Mouse (Mus musculus) intestine, postnatal 0 days (tissue): Measurements from ENCODE around the gene Ms4a15. TPM values are rescaled to one million over a fixed set of nuclear protein-coding genes. Genes with fewer than 3 reads are reported as not detected.
A peak's percentile ranks its signal among the peaks of the same experiment; 100 is the strongest.

Experiments
- ATAC-seq: fragments of 200-750 bp; cut with Nextera tagmentation; 2 replicates; pipeline ENCODE4 v1.8.0; 2017; ENCODE audit warnings: mild to moderate bottlenecking, moderate TSS enrichment, moderate library complexity
- H3K27ac ChIP-seq: fragments of 300-500 bp; sonication (generic); 2 replicates; pipeline ENCODE4 v1.5.1; 2014; ENCODE audit warnings: mild to moderate bottlenecking, low read depth, low read length, moderate library complexity
- H3K27me3 ChIP-seq: fragments of 300-500 bp; sonication (generic); replicated peaks from 2 replicates; pipeline ENCODE4 v1.6.1; 2014; ENCODE audit warnings: low read length, mixed read lengths; ENCODE audit not compliant: control insufficient read depth, insufficient read depth
- H3K36me3 ChIP-seq: fragments of 300-500 bp; sonication (generic); 2 replicates; pipeline ENCODE4 v1.6.1; 2014; ENCODE audit warnings: mild to moderate bottlenecking, moderate library complexity; ENCODE audit not compliant: control insufficient read depth, insufficient read depth
- H3K4me1 ChIP-seq: fragments of 300-500 bp; sonication (generic); replicated peaks from 2 replicates; pipeline ENCODE4 v1.6.1; 2014; ENCODE audit warnings: antibody characterized with exemption, low read length, mixed read lengths; ENCODE audit not compliant: control insufficient read depth, insufficient read depth
- H3K4me2 ChIP-seq: fragments of 300-500 bp; sonication (generic); replicated peaks from 2 replicates; pipeline ENCODE4 v1.6.1; 2014; ENCODE audit warnings: low read depth, mild to moderate bottlenecking, moderate library complexity
- H3K4me3 ChIP-seq: fragments of 300-500 bp; sonication (generic); 2 replicates; pipeline ENCODE4 v1.5.1; 2014; ENCODE audit warnings: low read depth, low read length
- H3K9ac ChIP-seq: fragments of 300-500 bp; sonication (generic); 2 replicates; pipeline ENCODE4 v1.6.1; 2014; ENCODE audit warnings: mild to moderate bottlenecking, low read depth, low read length
- H3K9me3 ChIP-seq: fragments of 300-500 bp; sonication (generic); 2 replicates; pipeline ENCODE4 v1.6.1; 2016; ENCODE audit warnings: mixed run types; ENCODE audit not compliant: control insufficient read depth
- CTCF ChIP-seq: sonication (generic); IDR thresholded peaks from 2 replicates; pipeline ENCODE4 v1.5.1; 2016; ENCODE audit warnings: low read depth, mild to moderate bottlenecking, control low read depth, antibody characterized with exemption, moderate library complexity
- WGBS: fragments of 180-500 bp; shearing (Covaris S2); extraction: QIAGEN DNeasy Blood & Tissue Kit; methylation state at CpG from one replicate; pipeline ENCODE4 v1.1.7; 2014; 5-methylcytosine and 5-hydroxymethylcytosine counted together
- polyA plus RNA-seq: library from polyadenylated mRNA; unstranded; fragments of >200 nt; fragmentation: Nextera tagmentation; extraction: Ambion mirVana; gene quantifications from 2 replicates; pipeline ENCODE4 v1.2.1, GENCODE M21; 2015

Ms4a15 gene
- 0.34 and 0.44 TPM in 2 replicates for polyA plus RNA-seq

DNA sequence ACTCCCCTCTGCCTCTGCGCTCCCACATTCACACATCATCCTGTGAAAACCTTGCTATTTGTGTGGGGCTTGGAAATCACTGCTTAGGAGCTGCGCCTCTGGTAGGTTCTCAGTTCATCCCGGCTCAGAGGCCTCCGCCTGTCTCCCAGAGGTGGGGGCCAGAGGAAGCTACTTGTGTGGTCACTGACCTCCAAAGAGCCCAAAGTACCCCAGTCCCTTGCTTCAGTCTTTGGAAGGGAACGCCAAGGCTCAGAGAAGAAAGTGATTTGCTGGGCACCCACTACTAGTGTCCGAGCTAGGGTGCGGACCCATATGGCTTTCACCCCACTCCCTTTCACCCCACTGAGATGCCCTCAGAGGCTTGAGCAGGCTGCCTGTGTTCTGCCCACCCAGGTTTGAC lies at the start of gene Ms4a15:
Gene Ms4a15 (minus strand): TSS at position 101 of the 400 bp plus-strand sequence.
- 90% methylated on average over 7 of the region's 7 CpGs for whole genome bisulfite sequencing

DNA sequence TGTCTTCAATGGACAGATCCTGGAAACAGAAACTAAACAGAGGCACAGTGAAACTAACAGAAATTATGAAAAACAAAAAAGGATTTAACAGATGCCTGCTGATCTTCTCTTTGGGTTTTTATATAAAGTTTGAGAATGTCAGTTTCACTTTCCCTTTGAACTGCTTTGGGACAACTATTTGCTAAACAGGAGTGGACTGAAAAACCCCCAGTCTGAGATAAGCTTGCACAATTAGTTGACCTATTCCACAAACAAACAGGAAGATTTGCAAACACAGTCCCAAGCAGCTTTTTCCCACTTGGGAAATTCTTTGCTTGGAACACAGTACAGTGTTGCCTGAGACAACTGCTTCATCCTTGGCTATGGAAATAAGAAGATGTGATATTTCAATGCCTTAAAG lies 44.5 kb upstream of the Ms4a15 start:
- H3K4me3 ChIP-seq: no peak overlapping the region
- H3K9me3 ChIP-seq: no peaks in the 10 kb centered on the region
- no peaks in the 10 kb centered on the region for H3K27me3 ChIP-seq
- TF ChIP-seq CTCF: no peak
- ATAC-seq: no peak
- no peaks in the 10 kb centered on the region for H3K36me3 ChIP-seq
- H3K4me1 ChIP-seq: no peaks in the 10 kb centered on the region
- no peak overlapping the region for H3K27ac ChIP-seq
- H3K4me2 ChIP-seq: no peak overlapping the region
- H3K9ac ChIP-seq: no peak overlapping the region

More for the DNA sequence above, at the start of gene Ms4a15:
- Histone ChIP-seq H3K36me3 (no peaks in the 10 kb centered on the region; the same call in 1 of the 2 replicates), H3K27me3 (no peaks in the 10 kb centered on the region), H3K4me2 (no peak within 1 kb of the TSS), H3K9me3 (no peaks in the 10 kb centered on the region), H3K4me1 (no peaks in the 10 kb centered on the region), H3K9ac (no peak within 1 kb of the TSS), H3K4me3 (no peak within 1 kb of the TSS), H3K27ac (no peak within 1 kb of the TSS)
- TF ChIP-seq CTCF: no peak
- no peak for ATAC-seq

DNA sequence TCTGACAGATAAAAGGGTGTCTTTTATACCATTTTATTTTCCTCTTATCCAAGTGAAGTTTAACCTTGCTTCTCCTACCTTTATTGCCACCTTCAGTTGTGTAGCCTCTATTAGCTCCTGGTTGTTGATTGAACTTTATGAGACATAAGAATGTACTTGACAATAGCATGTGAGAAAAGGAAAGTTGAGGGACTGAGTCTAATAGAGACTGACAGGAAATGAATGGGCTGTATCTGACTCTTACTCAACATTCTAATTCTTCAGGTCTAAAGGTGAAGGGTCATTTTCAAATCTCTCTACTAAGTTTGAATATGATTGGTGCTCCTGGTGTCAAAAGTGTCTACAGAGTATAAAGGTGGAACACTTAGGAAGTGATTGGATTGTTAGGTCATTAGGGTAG lies 29.3 kb upstream of the Ms4a15 start:
- peak; percentile 84 for ATAC-seq
- TF ChIP-seq CTCF: no peak
- Histone ChIP-seq H3K27ac (no peak overlapping the region), H3K4me1 (no peaks in the 10 kb centered on the region), H3K36me3 (no peaks in the 10 kb centered on the region), H3K9me3 (no peaks in the 10 kb centered on the region), H3K4me3 (no peak overlapping the region), H3K4me2 (no peak overlapping the region), H3K9ac (no peak overlapping the region), H3K27me3 (no peaks in the 10 kb centered on the region)

DNA sequence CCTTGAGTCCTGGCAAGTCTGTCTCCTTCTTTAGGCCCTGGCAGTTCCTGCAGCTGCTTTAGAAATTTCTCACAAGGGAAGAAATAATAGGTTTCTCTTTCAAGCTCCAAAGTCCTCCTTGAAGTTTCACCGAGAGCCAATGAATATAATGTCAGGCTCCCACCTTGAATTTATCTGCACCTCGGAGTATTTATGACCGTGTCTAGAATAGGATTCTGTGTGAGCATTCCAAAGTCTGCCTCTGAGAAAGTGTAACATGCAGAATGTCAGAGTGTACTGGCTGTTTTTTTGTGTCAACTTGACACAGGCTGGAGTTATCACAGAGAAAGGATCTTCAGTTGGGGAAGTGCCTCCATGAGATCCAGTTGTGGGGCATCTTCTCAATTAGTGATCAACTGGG lies 24.8 kb upstream of the Ms4a15 start, which contains the start of gene Ms4a18:
Gene Ms4a18 (minus strand): TSS at position 141 of the 400 bp plus-strand sequence.
- Histone ChIP-seq H3K4me1 (no peaks in the 10 kb centered on the region), H3K4me3 (peak within 1 kb of the TSS; percentile 26), H3K9ac (peak within 1 kb of the TSS; percentile 31; the same call in 1 of the 2 replicates), H3K4me2 (peak within 1 kb of the TSS; percentile 52), H3K36me3 (no peaks in the 10 kb centered on the region), H3K9me3 (no peaks in the 10 kb centered on the region), H3K27me3 (no peaks in the 10 kb centered on the region), H3K27ac (peak within 1 kb of the TSS; percentile 83)
- WGBS: 34% methylated on average over 3 of the region's 3 CpGs
- peak; percentile 54 for ATAC-seq
- TF ChIP-seq CTCF: no peak

DNA sequence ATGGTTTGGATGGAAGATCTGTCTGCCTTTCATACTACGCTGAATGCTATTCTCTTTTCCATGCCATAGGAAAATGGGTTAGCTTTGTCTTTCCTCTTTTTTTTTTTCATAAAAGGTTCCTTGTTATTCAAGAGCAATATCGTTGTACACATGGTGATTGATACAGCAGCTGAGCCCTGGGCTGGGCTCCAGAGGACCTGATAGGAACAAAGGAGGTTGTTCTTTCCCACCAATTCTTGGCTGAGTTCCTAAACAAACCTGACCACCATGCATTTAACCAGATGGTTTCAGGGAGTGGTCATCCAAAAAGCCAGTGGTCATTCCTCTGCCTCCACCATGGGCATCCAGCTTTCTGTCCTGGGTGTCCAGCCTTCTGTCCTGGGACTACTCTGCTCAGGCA lies 24.2 kb upstream of the Ms4a15 start:
- Histone ChIP-seq H3K4me1 (no peaks in the 10 kb centered on the region), H3K9ac (peak overlapping the region; percentile 31; the same call in 1 of the 2 replicates), H3K27ac (peak overlapping the region; percentile 83), H3K27me3 (no peaks in the 10 kb centered on the region), H3K9me3 (no peaks in the 10 kb centered on the region), H3K4me3 (peak overlapping the region; percentile 26), H3K4me2 (peak overlapping the region; percentile 52), H3K36me3 (no peaks in the 10 kb centered on the region)
- ATAC-seq: no peak
- no peak for TF ChIP-seq CTCF
- 47% methylated on average over 2 of the region's 2 CpGs for WGBS

DNA sequence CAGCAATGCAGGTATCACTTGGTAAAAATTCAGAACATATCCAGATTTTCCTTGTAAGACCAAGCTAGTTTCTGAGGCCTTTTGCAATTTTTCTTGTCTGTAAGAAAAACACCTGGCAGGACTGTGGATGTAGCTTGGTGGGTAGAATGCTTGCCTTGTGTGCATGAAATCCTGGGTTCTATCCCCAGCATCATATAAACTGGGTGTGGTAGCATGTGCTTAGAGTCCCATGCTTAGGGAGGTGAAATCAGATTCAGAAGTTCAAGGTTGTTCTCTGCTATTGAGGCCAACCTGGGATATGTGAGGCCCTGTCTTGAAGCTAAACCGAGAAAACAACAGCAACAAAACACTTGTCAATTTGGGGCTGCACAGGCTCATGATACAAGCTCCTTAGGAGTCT lies 22.9 kb upstream of the Ms4a15 start:
- no peak for TF ChIP-seq CTCF
- 47% methylated on average over 1 of the region's 1 CpGs for WGBS
- Histone ChIP-seq H3K4me1 (no peaks in the 10 kb centered on the region), H3K27me3 (no peaks in the 10 kb centered on the region), H3K4me2 (peak overlapping the region; percentile 52), H3K4me3 (no peak overlapping the region), H3K36me3 (no peaks in the 10 kb centered on the region), H3K9ac (no peak overlapping the region), H3K27ac (peak overlapping the region; percentile 73), H3K9me3 (no peaks in the 10 kb centered on the region)
- peak; percentile 58 for ATAC-seq

DNA sequence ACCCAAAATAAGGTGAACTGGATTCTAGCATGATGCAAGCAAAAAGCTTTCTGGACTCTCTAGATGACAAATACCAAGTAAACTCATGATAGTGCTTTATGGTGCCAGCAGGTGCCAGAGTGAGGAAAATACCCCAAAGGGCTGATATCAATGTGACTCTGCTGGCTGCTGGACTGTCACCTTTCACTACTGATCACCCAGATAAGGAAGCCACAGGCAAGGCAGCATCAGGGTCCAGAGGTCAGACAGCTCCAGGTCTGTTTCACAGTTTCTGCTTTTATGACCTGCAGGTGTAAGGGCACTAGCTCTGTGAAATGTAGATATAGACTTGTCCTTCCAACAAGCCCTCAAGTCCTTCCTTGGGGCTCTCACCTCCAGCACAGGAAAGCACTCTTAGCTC lies 22.4 kb upstream of the Ms4a15 start:
- no peaks in the 10 kb centered on the region for H3K36me3 ChIP-seq
- peak; percentile 92 for ATAC-seq
- TF ChIP-seq CTCF: no peak
- H3K9me3 ChIP-seq: no peaks in the 10 kb centered on the region
- no peak overlapping the region for H3K9ac ChIP-seq
- no peaks in the 10 kb centered on the region for H3K4me1 ChIP-seq
- H3K27ac ChIP-seq: peak overlapping the region; percentile 73
- H3K27me3 ChIP-seq: no peaks in the 10 kb centered on the region
- H3K4me3 ChIP-seq: no peak overlapping the region
- peak overlapping the region; percentile 52; the same call in 1 of the 2 replicates for H3K4me2 ChIP-seq
